Mouse (Mus musculus) 3134 (cell line): ENCODE measurements around the gene Washc4.
A peak's percentile ranks its signal among the peaks of the same experiment; 100 is the strongest.

ENCODE experiments used
- DNase-seq: peaks from one replicate; pipeline ENCODE4 v3.0.0-alpha.2; 2011; ENCODE audit warnings: low spot score; ENCODE audit not compliant: insufficient read length; ENCODE audit errors: extremely low read depth

Gene Washc4

DNA sequence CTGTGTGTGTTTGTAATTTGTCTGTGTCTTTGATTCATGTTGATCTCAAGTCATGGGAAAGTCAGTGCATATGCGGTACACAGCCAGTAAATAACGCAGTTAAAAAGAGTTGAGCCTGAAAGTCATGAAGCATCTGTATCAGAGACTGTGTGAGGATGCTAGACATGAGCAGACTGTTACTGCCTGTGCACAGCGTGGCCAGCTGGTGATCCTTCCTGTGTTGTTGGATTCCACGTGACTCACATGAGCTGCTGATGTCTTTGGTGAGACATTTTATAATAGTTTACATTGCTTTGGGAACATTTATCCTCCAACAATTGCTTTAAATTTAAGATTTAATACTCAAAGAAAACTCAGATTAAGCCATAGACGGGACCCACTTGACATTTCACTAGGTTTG lies 51.0 kb downstream of the Washc4 start:
- DNase-seq, result no peak

DNA sequence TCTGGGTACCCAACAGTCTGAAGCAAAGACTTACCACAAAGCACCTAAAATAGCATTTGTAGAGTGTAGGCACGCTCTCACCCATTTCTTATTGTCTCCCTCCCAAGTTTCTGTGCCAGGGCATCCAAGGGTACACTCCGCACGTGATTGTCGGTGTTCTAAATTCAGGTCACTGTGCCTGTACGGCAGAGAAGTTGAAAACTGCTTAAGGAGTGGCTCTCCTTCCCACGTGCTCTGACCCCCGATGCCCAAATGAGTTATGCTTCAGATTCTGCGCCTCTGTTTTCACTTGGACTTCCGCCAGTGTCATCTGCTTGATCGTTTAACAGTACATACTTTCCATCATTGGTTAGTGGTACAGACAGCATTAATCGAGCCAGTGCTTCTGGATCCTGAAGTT lies 57.1 kb downstream of the Washc4 start:
- no peak for DNase-seq

DNA sequence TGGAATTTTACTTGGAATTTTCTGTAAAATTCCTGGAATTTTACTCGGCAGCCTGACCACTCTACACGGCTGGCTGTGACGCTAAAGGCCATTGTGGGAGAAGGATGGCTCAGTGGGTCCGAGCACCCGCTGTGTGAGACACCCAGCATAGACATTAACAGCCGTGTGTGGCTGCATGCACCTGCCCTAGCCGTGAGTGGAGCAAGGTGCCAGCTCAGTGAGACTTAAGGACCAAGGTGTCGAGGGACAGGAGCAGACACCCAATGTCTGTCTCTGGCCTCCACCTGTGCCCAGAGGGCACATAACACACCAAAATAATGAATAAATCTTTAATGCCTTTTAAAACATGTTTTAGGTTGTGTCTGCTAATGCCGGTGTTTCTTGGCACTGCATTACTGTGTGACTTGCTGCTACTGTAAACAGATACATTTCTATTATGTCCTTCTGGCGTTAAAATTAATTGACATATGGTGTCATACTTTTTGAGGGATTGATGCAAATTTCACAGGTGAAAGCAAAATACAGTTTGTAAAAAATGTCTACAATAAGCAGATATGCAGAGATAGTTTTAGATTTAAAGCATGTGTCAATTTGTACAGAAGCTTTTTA lies 60.5 kb downstream of the Washc4 start:
- DNase-seq, result no peak

DNA sequence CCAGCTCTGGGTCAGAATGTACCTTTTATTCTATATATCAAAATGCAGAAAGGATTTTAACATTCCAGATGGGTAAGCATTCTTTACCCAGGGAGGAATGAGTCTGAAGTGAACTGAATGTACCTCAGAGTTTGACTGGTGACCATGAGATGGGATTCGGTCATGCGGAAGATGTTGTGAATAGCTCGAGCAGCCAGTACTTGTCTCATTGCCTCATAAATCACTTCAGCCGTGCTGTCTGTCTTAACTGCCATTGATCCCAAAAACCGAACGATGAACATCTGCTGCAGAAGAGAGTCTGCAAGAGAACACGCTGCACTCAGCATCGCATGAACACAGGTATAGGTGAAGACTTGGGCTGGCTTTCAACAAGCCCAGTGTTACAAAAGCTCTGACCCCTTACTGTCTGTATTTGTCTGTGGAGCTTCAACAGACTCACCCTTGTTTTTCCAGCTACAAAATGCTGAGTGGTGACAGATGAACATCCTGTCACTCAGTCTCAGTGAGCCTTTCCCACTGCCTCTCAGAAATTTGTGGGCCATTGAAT lies 62.2 kb downstream of the Washc4 start:
- no peak for DNase-seq

DNA sequence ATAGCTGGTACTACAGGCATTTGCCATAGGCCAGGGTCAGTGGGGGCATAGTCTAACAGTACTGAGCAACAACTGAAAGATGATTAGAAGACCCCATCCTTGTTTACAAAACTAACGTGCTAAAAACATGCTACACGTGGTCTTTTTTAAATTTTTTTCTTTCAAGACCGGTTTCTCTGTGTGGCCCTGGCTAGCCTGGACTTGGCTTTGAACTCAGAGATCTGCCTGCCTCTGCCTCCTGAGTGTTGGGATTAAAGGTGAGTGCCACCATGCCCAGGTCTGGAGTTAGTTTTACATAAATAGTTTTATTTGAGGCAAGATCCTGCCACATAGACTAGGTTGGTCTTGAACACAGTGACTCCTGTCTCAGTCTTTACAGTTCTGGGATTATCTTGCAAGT lies 63.6 kb downstream of the Washc4 start:
- DNase-seq, result no peak

DNA sequence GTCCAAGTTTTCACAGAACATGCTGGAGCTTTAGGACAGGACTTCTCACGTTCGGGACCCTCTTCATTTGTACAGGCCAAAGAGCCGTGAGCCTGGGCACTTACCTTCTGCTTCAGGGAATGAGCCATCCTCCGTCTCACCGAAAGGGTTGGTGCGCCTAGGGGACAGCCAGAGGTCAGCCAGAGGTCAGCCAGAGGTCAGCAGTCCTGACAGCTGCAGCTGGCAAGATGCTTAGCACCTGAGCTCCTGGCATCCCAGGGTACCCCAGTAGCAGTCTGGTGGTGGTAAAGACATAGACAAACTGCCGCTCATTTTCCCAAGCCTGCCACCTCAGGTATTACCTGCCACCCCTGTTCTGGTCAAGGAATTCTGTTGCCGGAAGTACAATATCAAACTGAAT lies 65.0 kb downstream of the Washc4 start:
- DNase-seq, result no peak

DNA sequence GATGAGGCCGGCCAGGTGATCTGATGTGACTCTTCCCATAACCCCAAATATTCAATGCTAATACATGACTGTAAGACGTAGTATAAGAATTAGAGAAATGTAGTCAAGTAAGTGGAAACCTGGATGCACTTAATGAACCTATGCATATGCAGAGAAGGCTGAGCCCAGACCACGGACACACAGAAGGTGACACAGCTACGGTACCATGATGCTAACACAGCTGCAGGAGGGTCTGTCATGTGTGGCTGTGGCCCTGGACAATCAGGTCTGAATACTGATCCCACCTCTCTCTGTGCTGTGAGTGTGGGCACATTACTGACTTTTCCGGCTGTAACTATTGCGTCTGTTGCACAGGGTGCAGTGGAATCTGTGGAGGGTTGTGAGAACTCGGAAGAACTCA lies 67.0 kb downstream of the Washc4 start:
- no peak for DNase-seq

DNA sequence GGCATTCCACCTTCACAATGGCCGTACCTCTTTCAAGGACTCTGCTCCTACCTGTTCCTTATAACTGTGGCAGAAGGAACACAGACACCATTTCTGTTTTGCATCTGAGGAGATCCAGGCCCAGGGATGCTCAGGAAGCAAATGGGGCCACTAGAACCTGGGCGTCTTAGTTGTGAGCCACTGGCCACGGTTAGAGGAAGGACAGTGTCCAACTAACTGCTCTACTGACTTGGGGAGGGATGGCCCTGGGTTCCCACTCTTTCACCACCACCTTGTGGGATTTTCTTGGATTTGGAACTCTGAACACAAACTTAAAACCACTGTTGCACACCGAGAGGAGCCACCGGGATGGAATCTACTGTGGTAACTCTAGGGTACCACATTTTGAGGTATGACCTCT lies 68.3 kb downstream of the Washc4 start:
- no peak for DNase-seq

DNA sequence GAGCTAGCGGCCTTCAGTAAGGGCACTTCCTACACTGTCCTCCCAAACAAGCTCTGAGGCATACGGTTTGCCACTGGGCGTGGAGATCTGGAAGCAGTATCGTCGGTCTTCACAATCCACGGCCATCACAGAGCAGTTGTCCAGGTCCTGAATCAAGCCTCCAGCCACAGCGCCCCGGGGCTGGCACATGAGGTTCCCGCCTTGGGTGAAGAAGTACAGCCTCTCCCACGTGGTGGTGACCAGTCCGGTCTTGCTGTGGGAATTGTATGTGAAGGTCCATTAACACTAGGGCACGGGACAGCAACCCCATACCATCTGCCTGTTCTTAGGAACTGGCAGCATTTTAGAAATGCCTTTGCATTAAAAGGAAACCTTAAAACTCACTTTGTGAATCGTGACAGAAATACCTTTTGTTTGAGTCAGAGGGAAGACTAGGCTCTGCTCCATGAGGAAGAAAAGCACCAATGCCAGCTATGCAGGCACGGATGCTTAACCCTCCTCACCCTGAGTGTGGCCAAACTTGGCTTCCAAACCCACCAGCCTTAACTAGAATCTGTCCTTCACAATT lies 69.2 kb downstream of the Washc4 start:
- peak; percentile 55 for DNase-seq

DNA sequence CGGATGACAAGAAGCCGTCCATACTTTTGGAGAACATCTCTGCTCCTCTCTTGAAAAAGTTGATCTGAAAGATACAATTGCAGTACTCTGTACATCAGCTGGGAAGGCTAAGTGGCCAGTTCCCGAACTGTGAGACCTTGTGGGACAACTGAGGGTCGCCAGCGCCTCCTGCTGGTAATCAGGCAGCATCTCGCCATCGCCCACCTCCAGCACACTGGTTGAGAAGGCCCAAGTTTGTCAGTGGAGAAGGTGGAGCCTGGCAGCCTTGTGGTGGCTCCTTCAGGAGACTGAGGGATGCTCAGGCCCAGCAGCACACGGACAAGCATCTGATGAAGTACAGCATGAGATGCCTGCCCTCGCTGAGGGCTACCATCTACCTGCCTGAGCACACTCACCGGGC lies 73.8 kb downstream of the Washc4 start:
- peak; percentile 27 for DNase-seq

DNA sequence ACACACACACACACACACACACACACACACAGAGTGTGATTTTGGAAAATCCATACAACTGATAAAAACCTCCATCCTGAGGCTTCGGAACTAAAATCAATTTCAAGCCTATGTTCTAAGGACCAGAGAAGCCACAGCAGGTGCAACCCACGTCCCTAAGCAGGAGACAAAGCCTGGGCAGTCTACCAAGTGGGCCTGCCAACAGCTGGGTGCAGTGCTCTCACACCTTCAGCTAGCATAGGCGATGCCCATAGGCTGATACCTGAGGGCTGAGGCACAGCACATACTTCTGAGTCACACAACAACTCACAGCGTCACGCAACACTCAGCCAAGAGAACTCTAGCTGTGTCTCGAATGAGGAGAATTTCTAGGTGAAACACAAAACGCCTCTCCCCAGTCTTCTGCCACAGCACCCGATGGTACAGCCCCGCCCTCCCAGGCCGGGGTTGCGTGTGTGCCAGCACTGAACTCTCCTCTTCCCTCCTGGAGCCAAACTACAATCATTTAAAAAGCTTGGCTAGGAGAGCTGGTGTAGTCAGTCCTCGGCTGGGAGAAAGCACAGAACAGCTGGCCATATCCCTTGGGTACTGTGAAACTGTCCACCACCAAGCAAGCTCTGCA lies 75.4 kb downstream of the Washc4 start:
- peak; percentile 31 for DNase-seq

DNA sequence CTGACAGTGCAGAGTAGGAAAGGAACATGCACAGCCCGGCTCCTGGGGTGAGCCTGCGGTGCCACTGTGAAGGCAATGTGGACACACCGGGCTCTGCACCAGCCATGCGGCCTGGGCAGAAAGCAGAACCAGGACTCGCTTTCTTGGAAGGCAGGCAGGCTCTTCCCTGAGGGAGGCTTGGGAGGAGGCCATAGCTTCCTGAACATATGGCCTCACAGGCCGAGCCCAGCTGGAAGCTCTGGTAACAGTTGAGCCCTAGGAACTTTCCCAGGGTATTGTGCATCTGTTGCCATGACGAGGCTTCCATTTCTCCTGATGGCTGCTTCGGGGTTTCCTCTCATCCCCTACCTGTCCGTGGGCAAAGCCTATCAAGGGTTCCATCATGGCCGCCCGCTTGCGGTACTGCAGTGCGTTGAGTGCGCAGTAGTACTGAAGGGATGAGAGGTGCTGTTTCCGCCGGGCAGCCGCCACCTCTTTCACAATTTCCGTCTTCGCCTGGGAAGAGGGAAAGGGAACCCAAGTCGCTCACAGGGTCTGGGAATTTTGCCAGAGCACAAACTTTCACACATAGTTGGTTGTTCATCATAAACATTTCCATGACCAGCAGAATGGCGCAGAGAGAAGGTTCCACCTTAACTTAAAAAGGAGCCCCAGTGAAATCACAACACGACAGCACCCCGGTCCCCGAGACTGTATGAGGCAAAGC lies 77.0 kb downstream of the Washc4 start:
- DNase-seq, result no peak

DNA sequence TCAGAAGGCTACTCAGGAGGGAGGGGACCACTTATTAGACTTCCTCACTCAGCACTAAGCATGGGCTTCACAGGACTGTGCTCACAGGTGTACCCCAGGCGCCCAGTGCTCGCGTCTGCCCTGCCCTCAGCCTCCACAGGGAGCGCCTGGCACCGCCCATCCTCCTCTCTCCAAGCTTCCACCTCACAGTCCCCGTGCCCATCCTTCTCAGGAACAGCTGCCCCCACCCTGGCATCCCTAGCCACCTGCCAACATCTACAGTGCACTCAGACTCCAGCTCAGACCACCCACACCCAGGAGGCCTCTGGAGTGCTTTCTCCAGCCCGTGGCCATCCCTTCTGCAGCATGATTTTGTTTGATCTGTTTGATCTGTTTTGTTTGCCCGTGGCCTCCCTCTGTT lies 80.5 kb downstream of the Washc4 start:
- no peak for DNase-seq

DNA sequence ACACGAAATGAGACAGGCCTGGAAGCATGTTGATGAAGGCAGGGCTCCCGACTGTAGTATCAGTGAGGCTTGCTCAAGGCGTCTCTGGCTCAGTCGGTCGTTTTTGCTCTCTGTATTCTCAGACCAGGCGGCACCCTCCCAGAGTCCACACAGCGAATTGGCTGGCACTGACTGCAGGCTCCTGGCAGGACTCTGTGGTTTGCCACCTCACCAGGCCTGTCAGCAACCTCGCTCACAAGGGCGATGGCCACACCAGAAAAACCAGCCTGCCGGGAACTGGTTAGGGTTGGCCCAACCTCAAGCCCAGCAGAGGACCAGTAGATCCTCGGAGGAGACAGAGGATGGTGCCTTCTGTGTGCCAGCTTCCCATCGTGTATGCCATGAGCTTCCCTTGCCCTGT lies 81.3 kb downstream of the Washc4 start:
- peak; percentile 76 for DNase-seq

DNA sequence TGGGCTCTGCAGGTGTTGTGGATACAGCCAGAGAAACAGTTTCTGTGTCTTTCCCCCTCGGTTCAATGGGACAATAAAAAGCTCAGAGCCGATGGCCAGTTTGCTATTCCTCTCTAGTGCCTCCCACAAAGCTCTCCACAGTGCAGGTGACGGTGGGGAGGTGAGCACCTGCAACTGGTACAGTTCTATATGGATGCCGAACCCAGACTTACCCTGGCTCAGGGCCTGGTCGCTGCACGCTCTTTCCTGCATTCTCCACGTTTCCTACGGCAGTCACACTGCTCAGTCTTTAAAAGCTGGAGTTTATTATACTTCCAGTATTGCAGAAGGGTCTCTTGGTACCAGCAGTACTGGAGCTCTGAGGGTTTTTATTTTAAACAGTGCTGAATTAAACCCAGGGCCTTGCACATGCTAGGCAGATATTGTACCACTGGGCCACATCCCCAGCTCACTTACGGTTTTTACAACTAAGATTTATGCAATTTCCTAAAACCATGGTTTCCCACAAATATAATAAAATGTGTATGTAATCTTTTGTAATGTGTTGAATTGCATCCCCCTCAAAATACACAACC lies 83.6 kb downstream of the Washc4 start:
- no peak for DNase-seq

DNA sequence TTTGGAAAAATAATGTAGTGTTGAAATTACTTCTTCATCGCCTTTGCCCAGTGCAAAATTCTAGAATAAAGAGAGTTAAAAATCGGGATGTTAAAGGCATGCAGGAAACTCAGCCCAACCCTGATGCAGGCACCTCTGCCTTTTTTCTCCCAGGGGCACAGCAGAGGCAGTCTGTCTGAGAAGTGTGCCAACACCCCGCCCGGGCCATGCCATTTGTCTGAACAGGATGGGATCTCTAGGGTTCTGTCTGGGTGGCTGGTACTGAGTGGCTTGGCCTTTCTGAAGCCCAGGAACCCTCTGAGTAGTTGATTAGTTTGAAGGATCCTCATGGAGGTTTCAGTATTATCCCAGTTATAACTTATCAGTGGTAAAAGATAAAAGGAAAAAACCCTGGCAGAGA lies 84.7 kb downstream of the Washc4 start:
- no peak for DNase-seq

DNA sequence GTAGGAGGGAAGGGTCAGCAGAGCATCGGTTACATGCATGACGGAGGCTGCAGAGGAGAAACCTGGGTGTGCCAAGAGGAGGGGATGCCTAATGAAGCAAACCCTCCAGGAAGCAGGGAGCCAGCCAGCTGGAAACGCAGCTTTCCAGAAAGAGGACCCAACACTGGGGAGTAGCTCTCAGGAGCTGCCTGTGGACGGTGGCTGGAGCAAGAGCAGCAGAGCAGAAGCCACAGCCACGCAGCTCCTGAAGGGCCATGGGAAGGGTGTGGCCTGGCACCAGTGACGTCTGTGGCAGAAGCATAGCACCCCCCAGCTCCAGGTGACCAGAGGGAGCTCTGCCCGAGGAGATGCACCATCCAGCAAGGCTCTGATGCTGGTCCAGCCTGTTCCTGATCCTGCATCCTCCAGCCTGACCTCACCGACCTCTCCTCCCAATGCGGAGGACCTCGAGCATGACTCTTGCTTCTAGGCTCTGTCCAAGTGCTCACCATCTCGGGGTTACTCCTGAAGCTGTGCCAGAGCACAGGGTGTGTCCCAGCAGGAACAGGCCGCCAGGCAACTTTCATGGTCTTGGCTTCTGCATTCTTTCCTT lies 85.7 kb downstream of the Washc4 start:
- DNase-seq, result no peak

DNA sequence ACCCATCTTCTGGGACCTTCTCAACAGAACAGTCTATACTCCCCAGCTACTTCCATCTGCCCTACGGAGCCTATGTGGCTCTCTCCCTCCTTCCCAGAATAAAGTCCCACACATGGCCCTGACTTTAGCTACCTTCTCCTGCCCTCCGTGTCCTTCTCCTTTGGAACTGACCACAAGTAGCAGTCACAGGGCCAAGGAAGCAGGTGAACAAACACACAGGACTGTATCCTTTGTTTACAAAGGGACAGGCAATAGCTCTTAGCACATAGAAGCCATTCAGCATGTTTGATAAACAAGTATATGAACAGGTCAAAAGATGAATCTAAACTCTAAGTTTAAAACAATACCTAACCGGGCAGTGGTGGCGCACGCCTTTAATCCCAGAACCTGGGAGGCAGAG lies 86.3 kb downstream of the Washc4 start:
- DNase-seq, result no peak

DNA sequence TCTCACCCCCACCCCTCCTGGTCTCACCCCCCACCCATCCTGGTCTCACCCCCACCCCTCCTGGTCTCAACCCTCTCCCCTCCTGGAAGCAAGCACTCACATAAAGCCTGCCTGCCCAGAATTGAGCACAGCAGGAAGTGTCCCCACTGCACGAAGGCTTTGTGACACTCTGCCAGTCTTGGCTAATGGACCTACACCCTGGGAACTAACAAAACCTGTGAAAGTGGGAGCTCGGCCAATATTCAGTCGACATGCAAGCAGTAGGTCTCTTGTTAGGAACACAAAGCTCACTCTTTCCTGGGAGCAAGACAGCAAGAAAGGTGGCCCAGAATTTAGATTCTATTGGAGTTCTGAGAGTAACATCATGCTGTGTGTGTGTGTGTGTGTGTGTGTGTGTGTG lies 87.3 kb downstream of the Washc4 start:
- no peak for DNase-seq

DNA sequence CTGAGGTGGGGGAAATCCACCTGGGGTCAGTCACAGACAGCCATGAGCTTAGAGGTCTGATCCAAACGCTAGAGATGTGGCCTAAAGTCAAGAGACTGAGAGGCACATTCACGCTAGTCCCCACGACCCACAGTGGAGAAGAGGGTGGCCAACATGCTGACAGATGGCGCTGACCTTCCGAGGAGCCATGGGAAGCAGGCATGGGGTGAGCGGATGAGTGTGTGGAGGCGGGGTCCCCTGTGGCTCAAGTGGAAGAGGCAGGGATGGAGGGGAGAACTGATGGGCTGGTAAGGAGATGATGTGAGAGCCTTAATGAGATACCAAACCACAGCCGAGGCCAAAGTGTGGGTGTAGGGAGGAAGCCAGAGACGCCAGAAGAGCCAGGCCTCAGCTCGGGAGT lies 88.2 kb downstream of the Washc4 start:
- no peak for DNase-seq

DNA sequence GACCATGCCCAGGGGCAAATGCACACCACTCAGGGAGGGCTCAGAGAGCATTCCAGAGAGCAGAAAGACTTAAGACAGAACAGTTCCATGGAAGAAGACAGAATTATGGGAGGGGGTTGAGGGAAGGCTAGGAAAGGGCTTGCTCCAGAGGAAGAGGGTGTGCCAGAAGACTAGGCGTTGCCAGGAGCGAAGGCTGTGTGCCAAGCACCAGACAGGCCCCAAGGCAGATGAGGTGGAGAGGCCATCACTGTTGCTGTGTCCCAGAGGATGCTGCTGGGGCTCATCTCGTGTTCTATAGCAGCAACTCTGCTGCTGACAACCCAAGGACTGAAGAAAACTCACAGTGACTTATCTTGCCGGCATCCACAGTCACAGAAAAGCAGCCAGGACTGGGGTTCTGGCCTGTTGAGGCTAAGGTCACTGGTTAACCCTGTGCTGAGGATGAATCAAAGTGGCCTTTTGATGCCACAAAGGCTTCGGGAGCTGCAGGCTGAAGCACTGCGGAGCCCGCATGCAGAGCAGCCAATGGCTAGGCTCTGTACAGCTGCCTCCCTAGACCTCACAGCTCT lies 89.3 kb downstream of the Washc4 start:
- DNase-seq, result no peak
